Mouse (Mus musculus): Measurements from ENCODE around the gene Asic3. TPM values are rescaled to one million over a fixed set of nuclear protein-coding genes. Genes with fewer than 3 reads are reported as not detected.

Gene Asic3
- polyA plus RNA-seq, 1 experiment from 2014 or later: 2.1 TPM

DNA sequence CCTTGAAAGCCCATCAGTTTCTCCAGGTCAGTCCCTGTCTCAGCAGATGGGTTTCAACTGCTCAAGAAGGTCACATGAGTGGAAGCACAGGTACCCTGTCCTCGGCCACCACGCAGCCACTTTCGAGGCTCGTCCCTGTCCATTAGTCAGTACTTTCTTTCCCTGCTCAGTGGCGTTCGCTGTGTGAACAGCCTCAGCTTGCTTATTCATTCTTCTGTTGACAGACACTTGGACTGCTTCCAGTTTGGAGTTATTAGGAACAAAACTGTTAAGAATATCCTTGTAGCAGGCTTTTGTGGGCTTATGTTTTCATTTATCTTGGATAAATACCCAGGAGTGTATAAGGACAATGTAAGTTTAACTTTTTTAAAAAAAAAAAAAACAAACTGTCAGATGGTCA lies 39.0 kb upstream of the Asic3 start:
- Histone ChIP-seq H3K4me2 (ENCODE audit: low read depth, low read length) (no peak overlapping the region), H3K27me3 (replicated peaks; ENCODE audit: control insufficient read depth, insufficient read depth, low read length) (no peaks in the 10 kb centered on the region), H3K36me3 (ENCODE audit: control insufficient read depth, insufficient read depth, low read length) (no peaks in the 10 kb centered on the region), H3K4me3 (ENCODE audit: low read depth, low read length) (no peak overlapping the region), H3K9ac (ENCODE audit: low read depth, low read length) (no peak overlapping the region), H3K4me1 (ENCODE audit: control insufficient read depth, insufficient read depth, low read length) (no peaks in the 10 kb centered on the region), H3K9me3 (ENCODE audit: control insufficient read depth, low read length) (no peaks in the 10 kb centered on the region), H3K27ac (replicated peaks; ENCODE audit: low read depth, low read length) (no peak overlapping the region)
- peak; percentile 86 for DNase-seq (ENCODE audit: low spot score)
- no peak for ATAC-seq (ENCODE audit: low read depth)
- WGBS: 39% methylated on average over 6 of the region's 6 CpGs

DNA sequence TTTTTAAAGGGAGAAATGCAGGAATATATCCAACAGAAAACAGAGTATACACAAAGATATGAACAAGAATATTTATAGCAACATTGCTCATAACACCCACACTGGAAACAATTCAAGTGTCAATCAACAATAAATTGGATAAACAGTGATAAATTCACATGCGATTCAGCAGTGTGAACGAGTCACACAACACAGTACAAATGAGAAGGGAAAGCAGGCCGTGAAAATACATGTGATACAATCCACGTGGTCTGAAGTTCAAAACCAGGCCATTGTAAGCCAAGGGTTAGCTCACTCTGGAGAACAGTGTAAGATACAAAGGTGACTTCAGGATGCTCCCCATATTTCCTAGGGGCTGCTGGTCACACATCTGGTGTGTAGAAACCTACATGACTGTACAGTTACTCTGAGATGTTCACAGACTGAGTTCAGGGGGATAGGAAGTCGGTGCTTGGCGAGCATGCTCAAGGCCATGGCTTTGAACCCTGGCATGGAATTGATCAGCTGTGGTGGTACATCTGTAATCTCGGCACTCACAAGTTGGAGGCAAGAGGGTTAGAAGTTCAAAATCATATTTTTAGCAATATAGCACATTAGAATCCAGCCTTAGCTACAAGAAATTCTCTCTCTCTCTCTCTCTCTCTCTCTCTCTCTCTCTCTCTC lies 38.4 kb upstream of the Asic3 start:
- ATAC-seq (ENCODE audit: low read depth): no peak
- 61% methylated on average over 7 of the region's 7 CpGs for WGBS
- Histone ChIP-seq H3K9ac (ENCODE audit: low read depth, low read length) (no peak overlapping the region), H3K36me3 (ENCODE audit: control insufficient read depth, insufficient read depth, low read length) (no peaks in the 10 kb centered on the region), H3K9me3 (ENCODE audit: control insufficient read depth, low read length) (no peaks in the 10 kb centered on the region), H3K27ac (replicated peaks; ENCODE audit: low read depth, low read length) (no peak overlapping the region), H3K4me2 (ENCODE audit: low read depth, low read length) (no peak overlapping the region), H3K4me1 (ENCODE audit: control insufficient read depth, insufficient read depth, low read length) (no peaks in the 10 kb centered on the region), H3K27me3 (replicated peaks; ENCODE audit: control insufficient read depth, insufficient read depth, low read length) (no peaks in the 10 kb centered on the region), H3K4me3 (ENCODE audit: low read depth, low read length) (no peak overlapping the region)
- DNase-seq (ENCODE audit: low spot score): no peak

DNA sequence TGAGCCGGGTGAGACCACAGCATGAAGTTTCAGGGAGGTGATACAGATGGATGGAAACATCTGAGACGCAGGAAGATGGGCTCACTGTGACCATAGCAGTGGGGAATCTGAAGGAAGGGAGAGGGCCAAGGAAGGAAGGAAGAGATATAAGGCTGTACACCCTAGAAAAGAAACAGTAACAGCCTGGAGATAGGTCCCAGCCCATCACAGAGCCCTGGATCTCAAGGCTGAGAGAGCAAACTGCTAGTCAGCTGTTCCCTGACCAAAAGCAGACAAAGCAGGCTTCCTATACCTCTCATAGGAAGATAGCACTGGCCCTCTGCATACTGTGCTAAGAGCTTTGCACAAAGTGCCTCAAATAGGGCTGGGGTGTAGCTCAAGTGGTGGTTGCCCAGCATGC lies 34.5 kb upstream of the Asic3 start:
- no peak for ATAC-seq (ENCODE audit: low read depth)
- Histone ChIP-seq H3K4me2 (ENCODE audit: low read depth, low read length) (no peak overlapping the region), H3K9ac (ENCODE audit: low read depth, low read length) (no peak overlapping the region), H3K36me3 (ENCODE audit: control insufficient read depth, insufficient read depth, low read length) (no peaks in the 10 kb centered on the region), H3K27ac (replicated peaks; ENCODE audit: low read depth, low read length) (no peak overlapping the region), H3K4me3 (ENCODE audit: low read depth, low read length) (no peak overlapping the region), H3K9me3 (ENCODE audit: control insufficient read depth, low read length) (no peaks in the 10 kb centered on the region), H3K4me1 (ENCODE audit: control insufficient read depth, insufficient read depth, low read length) (peaks cover under 1% of the 10 kb centered on the region; the same call in 1 of the 2 replicates), H3K27me3 (replicated peaks; ENCODE audit: control insufficient read depth, insufficient read depth, low read length) (no peaks in the 10 kb centered on the region)
- 72% methylated on average over 2 of the region's 2 CpGs for WGBS
- no peak for DNase-seq (ENCODE audit: low spot score)

DNA sequence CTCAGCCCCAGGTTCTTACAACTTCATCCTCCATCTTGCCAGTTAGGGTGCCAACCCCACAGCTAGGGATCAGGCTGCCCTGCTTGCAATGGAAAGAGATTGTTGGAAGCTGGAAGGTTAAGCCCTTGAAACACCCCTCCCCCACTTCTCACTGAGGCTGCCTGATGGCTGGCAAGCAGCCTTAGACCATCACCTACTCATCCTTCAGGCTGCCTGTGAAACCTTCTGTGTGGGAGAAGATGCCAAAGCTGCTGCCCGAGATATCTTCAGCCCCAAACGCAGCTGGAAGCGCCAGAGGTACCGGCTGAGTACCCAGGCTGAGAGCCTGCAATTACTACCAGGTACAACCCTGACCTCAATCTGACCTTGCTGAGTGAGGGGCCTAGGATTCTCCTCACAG lies 33.7 kb upstream of the Asic3 start:
- ATAC-seq (ENCODE audit: low read depth) (no peak), DNase-seq (ENCODE audit: low spot score) (no peak)
- Histone ChIP-seq H3K4me2 (ENCODE audit: low read depth, low read length) (no peak overlapping the region), H3K4me1 (ENCODE audit: control insufficient read depth, insufficient read depth, low read length) (peaks cover 6% of the 10 kb centered on the region), H3K36me3 (ENCODE audit: control insufficient read depth, insufficient read depth, low read length) (no peaks in the 10 kb centered on the region), H3K9ac (ENCODE audit: low read depth, low read length) (no peak overlapping the region), H3K27me3 (replicated peaks; ENCODE audit: control insufficient read depth, insufficient read depth, low read length) (no peaks in the 10 kb centered on the region), H3K27ac (replicated peaks; ENCODE audit: low read depth, low read length) (no peak overlapping the region), H3K9me3 (ENCODE audit: control insufficient read depth, low read length) (no peaks in the 10 kb centered on the region), H3K4me3 (ENCODE audit: low read depth, low read length) (no peak overlapping the region)
- 71% methylated on average over 4 of the region's 4 CpGs for WGBS

DNA sequence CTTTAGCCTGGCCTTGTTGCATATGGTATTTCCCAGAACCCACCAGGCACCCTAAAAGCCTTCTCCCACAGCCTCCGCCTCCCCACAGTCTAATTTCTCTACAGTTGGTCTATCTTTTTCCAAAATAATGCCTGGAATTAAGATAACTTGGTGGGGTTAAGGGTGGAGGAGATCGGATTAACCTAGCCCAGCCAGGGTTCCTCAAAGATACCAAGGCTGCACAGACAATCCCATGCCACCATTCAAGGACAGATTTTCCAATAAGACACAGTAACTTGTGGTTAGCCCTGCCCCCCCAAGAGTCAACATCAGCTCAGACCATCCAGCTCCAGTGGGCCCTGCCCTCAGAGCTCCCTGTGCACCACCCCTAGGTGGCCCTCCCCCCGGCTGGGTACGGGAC lies 32.7 kb upstream of the Asic3 start:
- no peaks in the 10 kb centered on the region for H3K9me3 ChIP-seq (ENCODE audit: control insufficient read depth, low read length)
- no peak for DNase-seq (ENCODE audit: low spot score)
- no peak overlapping the region for H3K4me3 ChIP-seq (ENCODE audit: low read depth, low read length)
- peaks cover 7% of the 10 kb centered on the region for H3K4me1 ChIP-seq (ENCODE audit: control insufficient read depth, insufficient read depth, low read length)
- ATAC-seq (ENCODE audit: low read depth): no peak
- no peaks in the 10 kb centered on the region for H3K36me3 ChIP-seq (ENCODE audit: control insufficient read depth, insufficient read depth, low read length)
- H3K27ac ChIP-seq (replicated peaks; ENCODE audit: low read depth, low read length): no peak overlapping the region
- 89% methylated on average over 4 of the region's 4 CpGs for WGBS
- no peak overlapping the region for H3K4me2 ChIP-seq (ENCODE audit: low read depth, low read length)
- 0 out of 2 replicates have a peak, but pooled peaks cover 4% of the 10 kb centered on the region for H3K27me3 ChIP-seq (replicated peaks; ENCODE audit: control insufficient read depth, insufficient read depth, low read length)
- H3K9ac ChIP-seq (ENCODE audit: low read depth, low read length): no peak overlapping the region

DNA sequence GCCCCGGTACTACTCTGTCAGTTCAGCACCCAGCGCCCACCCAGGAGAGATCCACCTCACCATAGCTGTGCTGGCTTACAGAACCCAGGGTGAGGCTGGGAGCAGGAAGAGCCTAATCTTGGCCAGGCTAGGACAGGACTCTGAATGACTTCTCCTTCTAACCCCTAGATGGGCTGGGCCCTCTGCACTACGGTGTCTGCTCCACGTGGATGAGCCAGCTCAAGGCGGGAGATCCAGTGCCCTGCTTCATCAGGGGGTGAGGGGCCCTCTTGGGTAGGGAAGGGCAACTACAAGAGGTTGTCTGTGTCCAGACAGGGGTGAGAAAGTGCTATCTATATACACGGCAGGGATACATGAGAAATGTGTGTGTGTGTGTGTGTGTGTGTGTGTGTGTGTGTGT lies 31.7 kb upstream of the Asic3 start:
- H3K36me3 ChIP-seq (ENCODE audit: control insufficient read depth, insufficient read depth, low read length): no peaks in the 10 kb centered on the region
- ATAC-seq (ENCODE audit: low read depth) (no peak), DNase-seq (ENCODE audit: low spot score) (no peak)
- no peaks in the 10 kb centered on the region for H3K9me3 ChIP-seq (ENCODE audit: control insufficient read depth, low read length)
- H3K27ac ChIP-seq (replicated peaks; ENCODE audit: low read depth, low read length): no peak overlapping the region
- H3K9ac ChIP-seq (ENCODE audit: low read depth, low read length): no peak overlapping the region
- peaks cover 12% of the 10 kb centered on the region for H3K27me3 ChIP-seq (replicated peaks; ENCODE audit: control insufficient read depth, insufficient read depth, low read length)
- peaks cover 7% of the 10 kb centered on the region for H3K4me1 ChIP-seq (ENCODE audit: control insufficient read depth, insufficient read depth, low read length)
- no peak overlapping the region for H3K4me2 ChIP-seq (ENCODE audit: low read depth, low read length)
- whole genome bisulfite sequencing: 80% methylated on average over 5 of the region's 6 CpGs
- H3K4me3 ChIP-seq (ENCODE audit: low read depth, low read length): no peak overlapping the region

DNA sequence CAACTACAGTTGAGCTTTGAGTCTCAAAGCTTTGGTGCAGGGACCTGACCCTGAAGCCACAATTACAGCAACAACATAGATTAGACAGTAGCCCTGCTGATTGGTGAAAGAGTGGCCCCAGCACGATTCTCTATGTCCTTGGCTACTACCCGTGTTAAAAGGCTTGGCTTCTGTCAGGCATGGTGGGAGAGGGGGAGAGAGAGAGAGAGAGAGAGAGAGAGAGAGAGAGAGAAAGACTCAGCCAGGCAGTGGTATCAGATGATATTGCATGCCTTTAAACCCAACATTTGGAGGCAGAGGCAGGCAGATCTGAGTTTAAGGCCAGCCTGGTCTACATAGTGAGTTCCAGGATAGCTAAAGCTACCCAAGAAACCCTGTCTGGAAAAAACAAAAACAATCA lies 31.2 kb upstream of the Asic3 start:
- 55% methylated on average over 2 of the region's 2 CpGs for WGBS
- Histone ChIP-seq H3K9me3 (ENCODE audit: control insufficient read depth, low read length) (no peaks in the 10 kb centered on the region), H3K27ac (replicated peaks; ENCODE audit: low read depth, low read length) (no peak overlapping the region), H3K9ac (ENCODE audit: low read depth, low read length) (no peak overlapping the region), H3K27me3 (replicated peaks; ENCODE audit: control insufficient read depth, insufficient read depth, low read length) (peaks cover 17% of the 10 kb centered on the region), H3K4me3 (ENCODE audit: low read depth, low read length) (no peak overlapping the region), H3K4me2 (ENCODE audit: low read depth, low read length) (no peak overlapping the region), H3K4me1 (ENCODE audit: control insufficient read depth, insufficient read depth, low read length) (peaks cover 7% of the 10 kb centered on the region), H3K36me3 (ENCODE audit: control insufficient read depth, insufficient read depth, low read length) (no peaks in the 10 kb centered on the region)
- DNase-seq (ENCODE audit: low spot score) (no peak), ATAC-seq (ENCODE audit: low read depth) (no peak)

DNA sequence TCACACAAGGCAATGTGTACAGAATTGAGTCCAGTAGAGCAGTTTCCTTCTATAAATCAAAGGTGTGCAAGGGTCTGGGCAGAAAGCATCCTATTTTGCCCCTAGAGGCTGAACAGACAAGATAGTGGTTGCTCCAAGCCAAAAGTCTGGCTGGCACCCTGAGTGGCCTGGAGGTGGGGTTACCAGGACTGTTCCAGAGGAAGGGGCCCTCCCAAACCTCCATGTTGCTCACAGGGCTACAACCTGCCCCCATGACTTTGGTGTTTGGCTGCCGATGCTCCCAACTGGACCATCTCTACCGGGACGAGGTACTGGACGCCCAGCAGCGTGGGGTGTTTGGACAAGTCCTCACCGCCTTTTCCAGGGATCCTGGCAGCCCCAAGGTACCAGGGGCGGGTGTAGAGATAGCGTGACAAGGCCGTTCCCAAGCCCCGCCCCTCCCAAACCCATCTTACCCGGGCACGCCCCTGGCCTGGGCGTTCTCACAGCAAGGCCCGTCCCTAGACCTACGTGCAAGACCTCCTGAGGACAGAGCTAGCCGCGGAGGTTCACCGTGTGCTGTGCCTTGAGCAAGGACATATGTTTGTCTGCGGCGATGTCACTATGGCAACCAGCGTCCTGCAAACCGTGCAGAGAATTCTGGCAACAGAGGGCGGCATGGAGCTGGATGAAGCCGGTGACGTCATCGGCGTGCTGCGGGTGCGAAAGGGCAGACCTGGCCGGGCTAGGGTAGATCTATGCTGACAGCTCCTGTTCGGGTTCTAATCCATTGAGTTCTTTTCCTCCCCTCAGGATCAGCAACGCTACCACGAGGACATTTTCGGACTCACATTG lies 29.9 kb upstream of the Asic3 start:
- ATAC-seq (ENCODE audit: low read depth) (peak; percentile 80), DNase-seq (ENCODE audit: low spot score) (peak; percentile 96)
- Histone ChIP-seq H3K27ac (replicated peaks; ENCODE audit: low read depth, low read length) (no peak overlapping the region), H3K9me3 (ENCODE audit: control insufficient read depth, low read length) (no peaks in the 10 kb centered on the region), H3K4me1 (ENCODE audit: control insufficient read depth, insufficient read depth, low read length) (peaks cover 12% of the 10 kb centered on the region), H3K4me2 (ENCODE audit: low read depth, low read length) (peak overlapping the region; percentile 73), H3K9ac (ENCODE audit: low read depth, low read length) (peak overlapping the region; percentile 63), H3K27me3 (replicated peaks; ENCODE audit: control insufficient read depth, insufficient read depth, low read length) (peaks cover 29% of the 10 kb centered on the region), H3K4me3 (ENCODE audit: low read depth, low read length) (peak overlapping the region; percentile 50), H3K36me3 (ENCODE audit: control insufficient read depth, insufficient read depth, low read length) (no peaks in the 10 kb centered on the region)
- 3% methylated on average over 24 of the region's 34 CpGs for WGBS

Data from embryonic facial prominence, embryonic 14.5 days (tissue).